Mouse (Mus musculus) liver, adult 2 months (tissue): ENCODE data around the gene Hist1h3g. TPM values are rescaled to one million over a fixed set of nuclear protein-coding genes. Genes with fewer than 3 reads are reported as not detected.
A peak's percentile ranks its signal among the peaks of the same experiment; 100 is the strongest.
"Not testable (repeated sequence)": the region's sequence is repeated elsewhere in the genome, so short reads cannot be mapped to it uniquely, and the experiment has no call there.

Experiments
- DNase-seq: peaks from one replicate; pipeline ENCODE4 v3.0.0-alpha.2; 2011; ENCODE audit warnings: low read depth, low spot score; ENCODE audit errors: extremely low read depth
- H3K27ac ChIP-seq: fragments of 200-500 bp; replicated peaks from 2 replicates; pipeline ENCODE4 v1.5.1; 2012; ENCODE audit warnings: low read depth, mild to moderate bottlenecking, control low read depth, inconsistent platforms, low read length; ENCODE audit not compliant: insufficient read depth
- H3K27me3 ChIP-seq: fragments of 200-500 bp; 2 replicates; pipeline ENCODE4 v1.6.1; 2012; ENCODE audit warnings: mild to moderate bottlenecking, moderate library complexity, low read length, inconsistent platforms; ENCODE audit not compliant: control insufficient read depth, insufficient read depth
- H3K36me3 ChIP-seq: fragments of 200-500 bp; 2 replicates; pipeline ENCODE4 v1.6.1; 2012; ENCODE audit warnings: low read length, inconsistent platforms; ENCODE audit not compliant: control insufficient read depth, insufficient read depth
- H3K4me1 ChIP-seq: fragments of 200-500 bp; 2 replicates; pipeline ENCODE4 v1.6.1; 2011; ENCODE audit warnings: low read length; ENCODE audit not compliant: control insufficient read depth, insufficient read depth
- H3K4me3 ChIP-seq: fragments of 200-500 bp; 2 replicates; pipeline ENCODE4 v1.5.1; 2011; ENCODE audit warnings: low read depth, mild to moderate bottlenecking, control low read depth, low read length, moderate library complexity; ENCODE audit not compliant: insufficient read depth
- H3K79me2 ChIP-seq: fragments of 200-500 bp; 2 replicates; pipeline ENCODE4 v1.6.1; 2012; ENCODE audit warnings: inconsistent platforms, mild to moderate bottlenecking, low read length, moderate library complexity; ENCODE audit not compliant: control insufficient read depth, insufficient read depth
- H3K9ac ChIP-seq: fragments of 200-500 bp; 2 replicates; pipeline ENCODE4 v1.6.1; 2012; ENCODE audit warnings: low read depth, mild to moderate bottlenecking, control low read depth, inconsistent platforms, low read length
- CTCF ChIP-seq: fragments of 200-500 bp; IDR thresholded peaks from 2 replicates; pipeline ENCODE4 v1.5.1; 2011; ENCODE audit warnings: low read depth, low read length, control low read depth
- POLR2A ChIP-seq: fragments of 200-500 bp; IDR thresholded peaks from 2 replicates; pipeline ENCODE4 v1.6.1; 2011; ENCODE audit warnings: low read length, control low read depth; ENCODE audit not compliant: insufficient read depth; ENCODE audit errors: extremely low read depth
- WGBS: fragments of 180-500 bp; shearing (Covaris S2); methylation state at CpG from one replicate; pipeline ENCODE4 v1.1.7; 2018; 5-methylcytosine and 5-hydroxymethylcytosine counted together
- polyA plus RNA-seq: library from polyadenylated mRNA; depleted of rRNA; stranded (reverse); fragments of >200 nt; gene quantifications from 2 replicates; pipeline ENCODE4 v1.2.3, GENCODE M21; 2012
- total RNA-seq: library from RNA; depleted of rRNA; stranded (reverse); fragments of >200 nt; gene quantifications from 2 replicates; pipeline ENCODE4 v1.2.3, GENCODE M21; 2014

Gene Hist1h3g
- total and polyA plus RNA-seq, 2 experiments: 0.26 to 5.6 TPM

- H3K4me1 ChIP-seq: peaks cover 1% of the 10 kb centered on the region; the same call in 1 of the 2 replicates
- no peak overlapping the region for H3K9ac ChIP-seq
Observed at GRCm38 (mm10) chr13:23546694-23547093, 11.5 kb downstream of the Hist1h3g start.

DNA sequence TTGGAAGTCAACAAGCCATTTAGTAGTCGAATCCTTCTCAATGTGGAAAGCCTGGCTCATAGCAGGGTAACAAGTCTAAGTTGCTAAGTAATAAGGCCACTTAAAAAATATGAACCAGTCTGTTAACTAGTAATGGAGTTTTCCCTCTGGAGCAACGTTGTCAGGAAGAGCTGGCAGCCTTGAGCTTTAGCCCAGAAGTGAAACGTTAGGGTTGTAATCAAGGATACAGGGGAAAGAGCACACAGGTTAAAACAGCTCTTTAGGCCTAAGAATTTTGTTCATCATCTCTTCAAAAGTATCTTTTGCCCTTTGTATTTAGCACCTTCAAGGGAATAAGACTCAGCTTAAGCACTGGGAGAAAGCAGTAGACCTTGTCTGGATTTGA is 15.5 kb downstream of the Hist1h3g start:
- Histone ChIP-seq H3K9ac (no peak overlapping the region), H3K36me3 (no peaks in the 10 kb centered on the region), H3K4me1 (no peaks in the 10 kb centered on the region; the same call in 1 of the 2 replicates), H3K27me3 (no peaks in the 10 kb centered on the region), H3K79me2 (no peaks in the 10 kb centered on the region), H3K27ac (no peak overlapping the region), H3K4me3 (peak overlapping the region; percentile 63; the same call in 1 of the 2 replicates)
- TF ChIP-seq CTCF (no peak), POLR2A (no peak)
- 11% methylated on average over 3 of the region's 3 CpGs for WGBS
- DNase-seq: peak; percentile 23

More at GRCm38 (mm10) chr13:23546694-23547093, 11.5 kb downstream of the Hist1h3g start:
- no peaks in the 10 kb centered on the region for H3K79me2 ChIP-seq
- no peaks in the 10 kb centered on the region for H3K27me3 ChIP-seq
- 87% methylated on average over 5 of the region's 5 CpGs for WGBS
- DNase-seq: no peak
- TF ChIP-seq POLR2A (no peak), CTCF (no peak)
- no peaks in the 10 kb centered on the region for H3K36me3 ChIP-seq
- no peak overlapping the region for H3K4me3 ChIP-seq
- no peak overlapping the region for H3K27ac ChIP-seq

- not testable (repeated sequence) for H3K27ac ChIP-seq, H3K79me2 ChIP-seq, H3K36me3 ChIP-seq, H3K27me3 ChIP-seq, H3K4me1 ChIP-seq
- DNase-seq: peak; percentile 76
- H3K4me3 ChIP-seq: peak within 1 kb of the TSS; percentile 63
- under 1% methylated on average over 47 of the region's 47 CpGs for WGBS
- TF ChIP-seq CTCF (0 out of 2 replicates have a peak, but pooled peaks have one; percentile 7), POLR2A (peak; percentile 64)
- peak within 1 kb of the TSS; percentile 54 for H3K9ac ChIP-seq
Observed at GRCm38 (mm10) chr13:23551146-23551834, 16.1 kb downstream of the Hist1h3g start, which contains the start of gene Hist1h4f. TSS of gene Hist1h4f (minus strand) at chr13:23551648.

- Histone ChIP-seq H3K79me2 (no peaks in the 10 kb centered on the region), H3K4me3 (no peak overlapping the region), H3K4me1 (no peaks in the 10 kb centered on the region; the same call in 1 of the 2 replicates), H3K27me3 (no peaks in the 10 kb centered on the region), H3K9ac (no peak overlapping the region), H3K27ac (no peak overlapping the region), H3K36me3 (no peaks in the 10 kb centered on the region)
- WGBS: 44% methylated on average over 8 of the region's 8 CpGs
- no peak for DNase-seq
- TF ChIP-seq POLR2A (no peak), CTCF (no peak)
Observed at GRCm38 (mm10) chr13:23551931-23552914, 17.0 kb downstream of the Hist1h3g start.

- no peak within 1 kb of the TSS for H3K27ac ChIP-seq
- no peaks in the 10 kb centered on the region for H3K79me2 ChIP-seq
- DNase-seq: no peak
- no peaks in the 10 kb centered on the region for H3K36me3 ChIP-seq
- H3K4me1 ChIP-seq: no peaks in the 10 kb centered on the region; the same call in 1 of the 2 replicates
- TF ChIP-seq CTCF: no peak
- TF ChIP-seq POLR2A: no peak
- no peaks in the 10 kb centered on the region for H3K27me3 ChIP-seq
- no peak within 1 kb of the TSS for H3K9ac ChIP-seq
- H3K4me3 ChIP-seq: no peak within 1 kb of the TSS
Observed at GRCm38 (mm10) chr13:23552962-23553361, 17.7 kb downstream of the Hist1h3g start, which contains the start of gene Hist1h1d. TSS of gene Hist1h1d (plus strand) at chr13:23553262.
